Mouse (Mus musculus): ENCODE results near the gene Pex10. TPM values are rescaled to one million over a fixed set of nuclear protein-coding genes. Genes with fewer than 3 reads are reported as not detected.

The Pex10 gene
- polyA plus RNA-seq, 1 experiment from 2014 or later = 10.3 TPM

GRCm38 (mm10) chr4:155034787-155035186 is 32.0 kb upstream of the Pex10 start:
- H3K27me3 ChIP-seq (replicated peaks) = peaks cover 79% of the 10 kb centered on the region
- H3K4me2 ChIP-seq = no peak overlapping the region
- ATAC-seq = no peak
- 61% methylated on average over 13 of the region's 13 CpGs for WGBS (ENCODE audit: insufficient replicate concordance)
- no peaks in the 10 kb centered on the region for H3K36me3 ChIP-seq
- H3K4me1 ChIP-seq = no peaks in the 10 kb centered on the region
- H3K4me3 ChIP-seq = no peak overlapping the region
- no peak overlapping the region for H3K27ac ChIP-seq
- no peak overlapping the region for H3K9ac ChIP-seq
- no peaks in the 10 kb centered on the region for H3K9me3 ChIP-seq (replicated peaks)

GRCm38 (mm10) chr4:155040197-155040596 is 26.6 kb upstream of the Pex10 start:
- no peaks in the 10 kb centered on the region for H3K9me3 ChIP-seq (replicated peaks)
- WGBS (ENCODE audit: insufficient replicate concordance) = 64% methylated on average over 9 of the region's 9 CpGs
- no peak overlapping the region for H3K4me3 ChIP-seq
- no peaks in the 10 kb centered on the region for H3K4me1 ChIP-seq
- H3K36me3 ChIP-seq = no peaks in the 10 kb centered on the region
- peaks cover 85% of the 10 kb centered on the region for H3K27me3 ChIP-seq (replicated peaks)
- no peak overlapping the region for H3K4me2 ChIP-seq
- no peak overlapping the region for H3K9ac ChIP-seq
- ATAC-seq = no peak
- H3K27ac ChIP-seq = no peak overlapping the region

- no peak overlapping the region for H3K27ac ChIP-seq
- no peak overlapping the region for H3K4me3 ChIP-seq
- no peaks in the 10 kb centered on the region for H3K36me3 ChIP-seq
- no peaks in the 10 kb centered on the region for H3K4me1 ChIP-seq
- WGBS (ENCODE audit: insufficient replicate concordance) = 65% methylated on average over 6 of the region's 6 CpGs
- H3K27me3 ChIP-seq (replicated peaks) = peaks cover 85% of the 10 kb centered on the region
- no peak overlapping the region for H3K4me2 ChIP-seq
- no peaks in the 10 kb centered on the region for H3K9me3 ChIP-seq (replicated peaks)
- H3K9ac ChIP-seq = no peak overlapping the region
- ATAC-seq = no peak
Measured at GRCm38 (mm10) chr4:155040696-155041095, 26.1 kb upstream of the Pex10 start.

GRCm38 (mm10) chr4:155042606-155043288 is 24.1 kb upstream of the Pex10 start:
- Histone ChIP-seq H3K4me2 (peak overlapping the region; percentile 53), H3K4me1 (no peaks in the 10 kb centered on the region), H3K27ac (no peak overlapping the region), H3K4me3 (peak overlapping the region; percentile 24; the same call in 1 of the 2 replicates), H3K9me3 (replicated peaks) (no peaks in the 10 kb centered on the region), H3K27me3 (replicated peaks) (peaks cover 85% of the 10 kb centered on the region), H3K9ac (no peak overlapping the region), H3K36me3 (no peaks in the 10 kb centered on the region)
- ATAC-seq = no peak
- WGBS (ENCODE audit: insufficient replicate concordance) = 5% methylated on average over 64 of the region's 65 CpGs

GRCm38 (mm10) chr4:155043289-155043625 is 23.6 kb upstream of the Pex10 start:
- Histone ChIP-seq H3K4me3 (peak overlapping the region; percentile 24; the same call in 1 of the 2 replicates), H3K9me3 (replicated peaks) (no peaks in the 10 kb centered on the region), H3K9ac (no peak overlapping the region), H3K4me1 (no peaks in the 10 kb centered on the region), H3K4me2 (peak overlapping the region; percentile 53), H3K27ac (no peak overlapping the region), H3K27me3 (replicated peaks) (peaks cover 87% of the 10 kb centered on the region), H3K36me3 (no peaks in the 10 kb centered on the region)
- WGBS (ENCODE audit: insufficient replicate concordance) = 3% methylated on average over 25 of the region's 25 CpGs
- ATAC-seq = no peak

- peaks cover 83% of the 10 kb centered on the region for H3K27me3 ChIP-seq (replicated peaks)
- no peak overlapping the region for H3K4me2 ChIP-seq
- H3K9ac ChIP-seq = no peak overlapping the region
- ATAC-seq = no peak
- no peak overlapping the region for H3K4me3 ChIP-seq
- H3K9me3 ChIP-seq (replicated peaks) = no peaks in the 10 kb centered on the region
- 61% methylated on average over 14 of the region's 14 CpGs for WGBS (ENCODE audit: insufficient replicate concordance)
- H3K36me3 ChIP-seq = no peaks in the 10 kb centered on the region
- no peaks in the 10 kb centered on the region for H3K4me1 ChIP-seq
- H3K27ac ChIP-seq = no peak overlapping the region
Measured at GRCm38 (mm10) chr4:155046636-155047035, 20.2 kb upstream of the Pex10 start.

- Histone ChIP-seq H3K36me3 (no peaks in the 10 kb centered on the region), H3K9ac (no peak overlapping the region), H3K4me1 (no peaks in the 10 kb centered on the region), H3K4me2 (no peak overlapping the region), H3K27ac (no peak overlapping the region), H3K4me3 (no peak overlapping the region), H3K9me3 (replicated peaks) (no peaks in the 10 kb centered on the region), H3K27me3 (replicated peaks) (peaks cover 61% of the 10 kb centered on the region)
- WGBS (ENCODE audit: insufficient replicate concordance) = 58% methylated on average over 7 of the region's 7 CpGs
- ATAC-seq = no peak
Measured at GRCm38 (mm10) chr4:155050116-155050515, 16.7 kb upstream of the Pex10 start.

- Histone ChIP-seq H3K4me2 (no peak within 1 kb of the TSS), H3K9me3 (replicated peaks) (no peaks in the 10 kb centered on the region), H3K4me1 (no peaks in the 10 kb centered on the region), H3K9ac (no peak within 1 kb of the TSS), H3K4me3 (no peak within 1 kb of the TSS), H3K27ac (no peak within 1 kb of the TSS), H3K27me3 (replicated peaks) (peaks cover 58% of the 10 kb centered on the region), H3K36me3 (no peaks in the 10 kb centered on the region)
- no peak for ATAC-seq
- WGBS (ENCODE audit: insufficient replicate concordance) = 41% methylated on average over 10 of the region's 10 CpGs
Measured at GRCm38 (mm10) chr4:155056724-155057123, 10.1 kb upstream of the Pex10 start, which contains the start of gene Plch2. Plch2 (minus strand) TSS chr4:155056784.

- no peak overlapping the region for H3K4me3 ChIP-seq
- H3K9me3 ChIP-seq (replicated peaks) = no peaks in the 10 kb centered on the region
- H3K27me3 ChIP-seq (replicated peaks) = peaks cover 57% of the 10 kb centered on the region
- no peak overlapping the region for H3K27ac ChIP-seq
- no peaks in the 10 kb centered on the region for H3K4me1 ChIP-seq
- no peak overlapping the region for H3K4me2 ChIP-seq
- 42% methylated on average over 10 of the region's 10 CpGs for WGBS (ENCODE audit: insufficient replicate concordance)
- no peaks in the 10 kb centered on the region for H3K36me3 ChIP-seq
- ATAC-seq = no peak
- no peak overlapping the region for H3K9ac ChIP-seq
Measured at GRCm38 (mm10) chr4:155058325-155058724, 8.5 kb upstream of the Pex10 start.

- no peaks in the 10 kb centered on the region for H3K9me3 ChIP-seq (replicated peaks)
- H3K27me3 ChIP-seq (replicated peaks) = peaks cover 36% of the 10 kb centered on the region
- H3K4me1 ChIP-seq = peaks cover 38% of the 10 kb centered on the region
- H3K4me2 ChIP-seq = no peak overlapping the region
- ATAC-seq = no peak
- 48% methylated on average over 3 of the region's 3 CpGs for WGBS (ENCODE audit: insufficient replicate concordance)
- no peak overlapping the region for H3K27ac ChIP-seq
- H3K36me3 ChIP-seq = peaks cover 11% of the 10 kb centered on the region
- no peak overlapping the region for H3K9ac ChIP-seq
- H3K4me3 ChIP-seq = no peak overlapping the region
Measured at GRCm38 (mm10) chr4:155063895-155064294, 2.9 kb upstream of the Pex10 start.

GRCm38 (mm10) chr4:155064474-155064873 is 2.3 kb upstream of the Pex10 start:
- Histone ChIP-seq H3K36me3 (peaks cover 17% of the 10 kb centered on the region), H3K4me3 (no peak overlapping the region), H3K27me3 (replicated peaks) (peaks cover 30% of the 10 kb centered on the region), H3K9me3 (replicated peaks) (no peaks in the 10 kb centered on the region), H3K4me1 (peaks cover 43% of the 10 kb centered on the region), H3K27ac (no peak overlapping the region), H3K4me2 (no peak overlapping the region), H3K9ac (no peak overlapping the region)
- ATAC-seq = no peak
- WGBS (ENCODE audit: insufficient replicate concordance) = 65% methylated on average over 2 of the region's 2 CpGs

GRCm38 (mm10) chr4:155065970-155066833 is 614 bp upstream of the Pex10 start:
- WGBS (ENCODE audit: insufficient replicate concordance) = 3% methylated on average over 15 of the region's 15 CpGs
- Histone ChIP-seq H3K36me3 (peaks cover 34% of the 10 kb centered on the region), H3K4me3 (peak overlapping the region; percentile 66), H3K4me2 (peak overlapping the region; percentile 81), H3K9ac (peak overlapping the region; percentile 58), H3K4me1 (peaks cover 47% of the 10 kb centered on the region), H3K27ac (peak overlapping the region; percentile 87), H3K27me3 (replicated peaks) (peaks cover 22% of the 10 kb centered on the region), H3K9me3 (replicated peaks) (no peaks in the 10 kb centered on the region)
- ATAC-seq = peak; percentile 65
